Mouse (Mus musculus): ENCODE data around the gene Psmb1. TPM values are rescaled to one million over a fixed set of nuclear protein-coding genes. Genes with fewer than 3 reads are reported as not detected.
A peak's percentile ranks its signal among the peaks of the same experiment; 100 is the strongest.
"Not testable (repeated sequence)": the region's sequence is repeated elsewhere in the genome, so short reads cannot be mapped to it uniquely, and the experiment has no call there.

Gene Psmb1
- polyA plus RNA-seq, 1 experiment from 2014 or later = 238 TPM

GRCm38 (mm10) chr17:15449606-15450005 is 49.9 kb downstream of the Psmb1 start:
- ATAC-seq (ENCODE audit: low FRiP score) = no peak
- Histone ChIP-seq H3K36me3 (replicated peaks) (no peaks in the 10 kb centered on the region), H3K4me2 (no peak overlapping the region), H3K27me3 (no peaks in the 10 kb centered on the region), H3K9ac (no peak overlapping the region), H3K9me3 (no peaks in the 10 kb centered on the region), H3K27ac (no peak overlapping the region), H3K4me3 (replicated peaks) (no peak overlapping the region), H3K4me1 (peaks cover 11% of the 10 kb centered on the region; the same call in 1 of the 2 replicates)
- WGBS = 79% methylated on average over 3 of the region's 3 CpGs

- 76% methylated on average over 5 of the region's 6 CpGs for WGBS
- ATAC-seq (ENCODE audit: low FRiP score); H3K4me3 ChIP-seq (replicated peaks): not testable (repeated sequence)
Measured at GRCm38 (mm10) chr17:15449144-15449543, 50.4 kb downstream of the Psmb1 start.

GRCm38 (mm10) chr17:15447831-15448230 is 51.7 kb downstream of the Psmb1 start:
- ATAC-seq (ENCODE audit: low FRiP score) = no peak
- Histone ChIP-seq H3K36me3 (replicated peaks) (no peaks in the 10 kb centered on the region), H3K27me3 (no peaks in the 10 kb centered on the region), H3K9me3 (no peaks in the 10 kb centered on the region), H3K4me1 (peaks cover 20% of the 10 kb centered on the region; the same call in 1 of the 2 replicates), H3K27ac (no peak overlapping the region), H3K4me2 (no peak overlapping the region), H3K4me3 (replicated peaks) (no peak overlapping the region), H3K9ac (no peak overlapping the region)
- WGBS = 69% methylated on average over 5 of the region's 5 CpGs

More at GRCm38 (mm10) chr17:15449144-15449543, 50.4 kb downstream of the Psmb1 start:
- peaks cover 13% of the 10 kb centered on the region; the same call in 1 of the 2 replicates for H3K4me1 ChIP-seq
- H3K9me3 ChIP-seq; H3K36me3 ChIP-seq (replicated peaks); H3K9ac ChIP-seq; H3K4me2 ChIP-seq; H3K27ac ChIP-seq; H3K27me3 ChIP-seq: not testable (repeated sequence)

- no peak overlapping the region for H3K4me3 ChIP-seq (replicated peaks)
- H3K27me3 ChIP-seq = no peaks in the 10 kb centered on the region
- H3K36me3 ChIP-seq (replicated peaks) = no peaks in the 10 kb centered on the region
- peaks cover 35% of the 10 kb centered on the region for H3K4me1 ChIP-seq
- no peaks in the 10 kb centered on the region for H3K9me3 ChIP-seq
- ATAC-seq (ENCODE audit: low FRiP score) = no peak
- H3K9ac ChIP-seq = no peak overlapping the region
- 90% methylated on average over 3 of the region's 3 CpGs for WGBS
- no peak overlapping the region for H3K4me2 ChIP-seq
- H3K27ac ChIP-seq = no peak overlapping the region
Measured at GRCm38 (mm10) chr17:15445421-15445820, 54.1 kb downstream of the Psmb1 start.

GRCm38 (mm10) chr17:15440463-15441121 is 59.0 kb downstream of the Psmb1 start:
- Histone ChIP-seq H3K27ac (peak overlapping the region; percentile 69), H3K36me3 (replicated peaks) (no peaks in the 10 kb centered on the region), H3K4me3 (replicated peaks) (no peak overlapping the region), H3K4me1 (peaks cover 39% of the 10 kb centered on the region), H3K27me3 (no peaks in the 10 kb centered on the region), H3K9ac (0 out of 2 replicates have a peak overlapping the region, but pooled peaks have one; percentile 12), H3K9me3 (no peaks in the 10 kb centered on the region), H3K4me2 (peak overlapping the region; percentile 44)
- WGBS = 8% methylated on average over 10 of the region's 11 CpGs
- peak; percentile 94 for ATAC-seq (ENCODE audit: low FRiP score)

- H3K27ac ChIP-seq = peak overlapping the region; percentile 69
- ATAC-seq (ENCODE audit: low FRiP score) = peak; percentile 28; the same call in 1 of the 2 replicates
Measured at GRCm38 (mm10) chr17:15440067-15440462, 59.5 kb downstream of the Psmb1 start.

GRCm38 (mm10) chr17:15434748-15435147 is 64.8 kb downstream of the Psmb1 start:
- H3K27ac ChIP-seq = no peak overlapping the region
- H3K9ac ChIP-seq = no peak overlapping the region
- H3K36me3 ChIP-seq (replicated peaks) = peaks cover 27% of the 10 kb centered on the region
- no peaks in the 10 kb centered on the region for H3K27me3 ChIP-seq
- no peak overlapping the region for H3K4me2 ChIP-seq
- no peak overlapping the region for H3K4me3 ChIP-seq (replicated peaks)
- H3K9me3 ChIP-seq = no peaks in the 10 kb centered on the region
- H3K4me1 ChIP-seq = peaks cover 1% of the 10 kb centered on the region
- 87% methylated on average over 3 of the region's 3 CpGs for WGBS
- no peak for ATAC-seq (ENCODE audit: low FRiP score)

More at GRCm38 (mm10) chr17:15440067-15440462, 59.5 kb downstream of the Psmb1 start:
- Histone ChIP-seq H3K9me3 (no peaks in the 10 kb centered on the region), H3K4me1 (peaks cover 36% of the 10 kb centered on the region), H3K36me3 (replicated peaks) (no peaks in the 10 kb centered on the region), H3K9ac (no peak overlapping the region), H3K27me3 (no peaks in the 10 kb centered on the region), H3K4me2 (peak overlapping the region; percentile 44; the same call in 1 of the 2 replicates), H3K4me3 (replicated peaks) (no peak overlapping the region)
- 64% methylated on average over 8 of the region's 8 CpGs for WGBS

- no peak overlapping the region for H3K4me2 ChIP-seq
- no peaks in the 10 kb centered on the region for H3K9me3 ChIP-seq
- H3K9ac ChIP-seq = no peak overlapping the region
- H3K4me3 ChIP-seq (replicated peaks) = no peak overlapping the region
- H3K27me3 ChIP-seq = no peaks in the 10 kb centered on the region
- 86% methylated on average over 3 of the region's 3 CpGs for WGBS
- no peak overlapping the region for H3K27ac ChIP-seq
- ATAC-seq (ENCODE audit: low FRiP score) = no peak
- H3K4me1 ChIP-seq = no peaks in the 10 kb centered on the region; the same call in 1 of the 2 replicates
- H3K36me3 ChIP-seq (replicated peaks) = peaks cover 52% of the 10 kb centered on the region
Measured at GRCm38 (mm10) chr17:15432036-15432435, 67.5 kb downstream of the Psmb1 start.

- no peak overlapping the region for H3K9ac ChIP-seq
- H3K4me2 ChIP-seq = no peak overlapping the region
- no peak overlapping the region for H3K4me3 ChIP-seq (replicated peaks)
- no peak overlapping the region for H3K27ac ChIP-seq
- no peaks in the 10 kb centered on the region; the same call in 1 of the 2 replicates for H3K4me1 ChIP-seq
- 99% methylated on average over 4 of the region's 4 CpGs for WGBS
- no peaks in the 10 kb centered on the region for H3K27me3 ChIP-seq
- H3K36me3 ChIP-seq (replicated peaks) = peaks cover 57% of the 10 kb centered on the region
- H3K9me3 ChIP-seq = no peaks in the 10 kb centered on the region
- ATAC-seq (ENCODE audit: low FRiP score) = no peak
Measured at GRCm38 (mm10) chr17:15431551-15431950, 68.0 kb downstream of the Psmb1 start.

- H3K9ac ChIP-seq = no peak overlapping the region
- H3K36me3 ChIP-seq (replicated peaks) = peaks cover 60% of the 10 kb centered on the region
- no peaks in the 10 kb centered on the region; the same call in 1 of the 2 replicates for H3K4me1 ChIP-seq
- no peaks in the 10 kb centered on the region for H3K27me3 ChIP-seq
- no peak overlapping the region for H3K27ac ChIP-seq
- H3K4me2 ChIP-seq = no peak overlapping the region
- H3K9me3 ChIP-seq = no peaks in the 10 kb centered on the region
- no peak overlapping the region for H3K4me3 ChIP-seq (replicated peaks)
- ATAC-seq (ENCODE audit: low FRiP score) = no peak
- 76% methylated on average over 5 of the region's 5 CpGs for WGBS
Measured at GRCm38 (mm10) chr17:15431021-15431514, 68.5 kb downstream of the Psmb1 start.

- H3K27me3 ChIP-seq = no peaks in the 10 kb centered on the region
- H3K4me2 ChIP-seq = no peak overlapping the region
- H3K4me3 ChIP-seq (replicated peaks) = no peak overlapping the region
- no peak for ATAC-seq (ENCODE audit: low FRiP score)
- H3K27ac ChIP-seq = no peak overlapping the region
- WGBS = 52% methylated on average over 1 of the region's 1 CpGs
- no peak overlapping the region for H3K9ac ChIP-seq
- H3K9me3 ChIP-seq = no peaks in the 10 kb centered on the region
- H3K4me1 ChIP-seq = no peaks in the 10 kb centered on the region; the same call in 1 of the 2 replicates
- H3K36me3 ChIP-seq (replicated peaks) = peaks cover 71% of the 10 kb centered on the region
Measured at GRCm38 (mm10) chr17:15429937-15430336, 69.6 kb downstream of the Psmb1 start.

- Histone ChIP-seq H3K4me3 (replicated peaks) (no peak overlapping the region), H3K4me2 (no peak overlapping the region), H3K27me3 (no peaks in the 10 kb centered on the region), H3K9ac (no peak overlapping the region), H3K36me3 (replicated peaks) (peaks cover 75% of the 10 kb centered on the region), H3K27ac (no peak overlapping the region), H3K4me1 (no peaks in the 10 kb centered on the region; the same call in 1 of the 2 replicates), H3K9me3 (no peaks in the 10 kb centered on the region)
- WGBS = 83% methylated on average over 6 of the region's 6 CpGs
- ATAC-seq (ENCODE audit: low FRiP score) = no peak
Measured at GRCm38 (mm10) chr17:15429451-15429850, 70.1 kb downstream of the Psmb1 start.

GRCm38 (mm10) chr17:15425931-15426330 is 73.6 kb downstream of the Psmb1 start:
- Histone ChIP-seq H3K4me3 (replicated peaks) (no peak overlapping the region), H3K4me2 (no peak overlapping the region), H3K36me3 (replicated peaks) (peaks cover 86% of the 10 kb centered on the region), H3K4me1 (no peaks in the 10 kb centered on the region; the same call in 1 of the 2 replicates), H3K9ac (no peak overlapping the region), H3K27me3 (no peaks in the 10 kb centered on the region), H3K9me3 (no peaks in the 10 kb centered on the region), H3K27ac (no peak overlapping the region)
- 96% methylated on average over 3 of the region's 3 CpGs for WGBS
- no peak for ATAC-seq (ENCODE audit: low FRiP score)

All from forebrain, embryonic 12.5 days (tissue).